In genomic region chr12:85194623-85195018, GRCm38 (mm10) we compare ENCODE assay signal across 8 mouse cellular contexts. TPM values are rescaled to one million over a fixed set of nuclear protein-coding genes. Genes with fewer than 3 reads are reported as not detected.
A peak's percentile ranks its signal among the peaks of the same experiment; 100 is the strongest.
DNase-seq lines count a peak whose midpoint lies in the region; ATAC-seq and TF ChIP-seq lines count a peak whose summit lies in the region.

No protein-coding gene starts in this region.

- H3K27ac ChIP-seq in forebrain, embryonic 11.5 days (ENCODE audit: low read depth, low read length): no peak overlapping the region
- H3K27ac ChIP-seq in forebrain, embryonic 10.5 days: no peak overlapping the region
- H3K27ac ChIP-seq in forebrain, embryonic 15.5 days (replicated peaks): 0 out of 2 replicates have a peak overlapping the region, but pooled peaks have one; percentile 21
- peak overlapping the region; percentile 76 for H3K27ac ChIP-seq in intestine, embryonic 15.5 days
- peak overlapping the region; percentile 81 for H3K27ac ChIP-seq in lung, embryonic 15.5 days
- peak overlapping the region; percentile 56; the same call in 1 of the 2 replicates for H3K27ac ChIP-seq in testis, adult 2 months (ENCODE audit: control insufficient read depth, insufficient read depth, low read depth, low read length)

- H3K4me3 ChIP-seq in forebrain, embryonic 11.5 days (ENCODE audit: low read depth, low read length): no peak overlapping the region
- H3K4me3 ChIP-seq in forebrain, embryonic 10.5 days: no peak overlapping the region
- no peak overlapping the region for H3K4me3 ChIP-seq in forebrain, embryonic 15.5 days
- no peak overlapping the region for H3K4me3 ChIP-seq in intestine, embryonic 15.5 days (replicated peaks)
- no peak overlapping the region for H3K4me3 ChIP-seq in lung, embryonic 15.5 days
- H3K4me3 ChIP-seq in testis, adult 2 months (ENCODE audit: control insufficient read depth, low read depth, low read length): no peak overlapping the region

- no peak for TF ChIP-seq CTCF in testis, adult 2 months (IDR thresholded peaks at IDR 0.05; ENCODE audit: control insufficient read depth, insufficient read depth, insufficient replicate concordance, low read depth, low read length)

- ATAC-seq in forebrain, embryonic 11.5 days (replicated peaks; ENCODE audit: low FRiP score): no peak
- peak; percentile 64 for ATAC-seq in forebrain, embryonic 15.5 days (replicated peaks)
- peak; percentile 69 for ATAC-seq in intestine, embryonic 15.5 days
- ATAC-seq in lung, embryonic 15.5 days (ENCODE audit: borderline replicate concordance, extremely low read depth, low FRiP score, low TSS enrichment): peak; percentile 73
- no peak for ATAC-seq in CD4-positive, CD25-positive, alpha-beta regulatory T cell, adult 4 months

- no peaks in the 10 kb centered on the region for H3K36me3 ChIP-seq in forebrain, embryonic 11.5 days (ENCODE audit: control insufficient read depth, insufficient read depth, low read length)
- H3K36me3 ChIP-seq in forebrain, embryonic 10.5 days (replicated peaks): no peaks in the 10 kb centered on the region
- H3K36me3 ChIP-seq in forebrain, embryonic 15.5 days: no peaks in the 10 kb centered on the region
- H3K36me3 ChIP-seq in intestine, embryonic 15.5 days: no peaks in the 10 kb centered on the region
- no peaks in the 10 kb centered on the region for H3K36me3 ChIP-seq in lung, embryonic 15.5 days
- no peaks in the 10 kb centered on the region for H3K36me3 ChIP-seq in testis, adult 2 months (ENCODE audit: control insufficient read depth, insufficient read depth, low read length)

- H3K4me1 ChIP-seq in forebrain, embryonic 11.5 days (replicated peaks; ENCODE audit: control insufficient read depth, insufficient read depth, low read length): no peaks in the 10 kb centered on the region
- H3K4me1 ChIP-seq in forebrain, embryonic 10.5 days: peaks cover 31% of the 10 kb centered on the region
- peaks cover 28% of the 10 kb centered on the region for H3K4me1 ChIP-seq in forebrain, embryonic 15.5 days
- H3K4me1 ChIP-seq in intestine, embryonic 15.5 days (replicated peaks): peaks cover 54% of the 10 kb centered on the region
- H3K4me1 ChIP-seq in lung, embryonic 15.5 days: peaks cover 55% of the 10 kb centered on the region
- H3K4me1 ChIP-seq in testis, adult 2 months (ENCODE audit: control insufficient read depth, insufficient read depth, low read length): peaks cover 7% of the 10 kb centered on the region

- H3K4me2 ChIP-seq in forebrain, embryonic 11.5 days (ENCODE audit: low read depth, low read length, severe bottlenecking): no peak overlapping the region
- H3K4me2 ChIP-seq in forebrain, embryonic 15.5 days (replicated peaks): no peak overlapping the region
- H3K4me2 ChIP-seq in intestine, embryonic 15.5 days (replicated peaks): no peak overlapping the region
- 0 out of 2 replicates have a peak overlapping the region, but pooled peaks have one; percentile 11 for H3K4me2 ChIP-seq in lung, embryonic 15.5 days

- H3K9me3 ChIP-seq in forebrain, embryonic 11.5 days (ENCODE audit: control insufficient read depth, low read length): no peaks in the 10 kb centered on the region
- no peaks in the 10 kb centered on the region for H3K9me3 ChIP-seq in forebrain, embryonic 10.5 days
- no peaks in the 10 kb centered on the region for H3K9me3 ChIP-seq in forebrain, embryonic 15.5 days
- H3K9me3 ChIP-seq in intestine, embryonic 15.5 days: no peaks in the 10 kb centered on the region
- no peaks in the 10 kb centered on the region for H3K9me3 ChIP-seq in lung, embryonic 15.5 days

- TF ChIP-seq POLR2A in testis, adult 2 months (IDR thresholded peaks at IDR 0.05; ENCODE audit: control insufficient read depth, low read depth, low read length): no peak

- peak; percentile 41 for DNase-seq in forebrain, embryonic 11.5 days (ENCODE audit: low spot score)
- no peak for DNase-seq in forebrain, embryonic 10.5 days (ENCODE audit: extremely low spot score, low spot score)
- peak; percentile 53 for DNase-seq in 3T3-L1 (ENCODE audit: low read depth, low spot score)

- H3K9ac ChIP-seq in forebrain, embryonic 11.5 days (ENCODE audit: low read length): no peak overlapping the region
- no peak overlapping the region for H3K9ac ChIP-seq in forebrain, embryonic 15.5 days (replicated peaks)
- H3K9ac ChIP-seq in intestine, embryonic 15.5 days: no peak overlapping the region
- no peak overlapping the region for H3K9ac ChIP-seq in lung, embryonic 15.5 days

- no peaks in the 10 kb centered on the region for H3K27me3 ChIP-seq in forebrain, embryonic 11.5 days (ENCODE audit: control insufficient read depth, insufficient read depth, low read length)
- peaks cover 61% of the 10 kb centered on the region for H3K27me3 ChIP-seq in forebrain, embryonic 10.5 days (ENCODE audit: poor library complexity, severe bottlenecking)
- H3K27me3 ChIP-seq in forebrain, embryonic 15.5 days: no peaks in the 10 kb centered on the region
- H3K27me3 ChIP-seq in intestine, embryonic 15.5 days (replicated peaks): no peaks in the 10 kb centered on the region
- no peaks in the 10 kb centered on the region for H3K27me3 ChIP-seq in lung, embryonic 15.5 days
- no peaks in the 10 kb centered on the region for H3K27me3 ChIP-seq in testis, adult 2 months (ENCODE audit: control insufficient read depth, insufficient read depth, low read length)

- WGBS in forebrain, embryonic 11.5 days: 73% methylated on average over 4 of the region's 4 CpGs
- WGBS in forebrain, embryonic 10.5 days: 90% methylated on average over 4 of the region's 4 CpGs
- WGBS in forebrain, embryonic 15.5 days: 26% methylated on average over 4 of the region's 4 CpGs
- 21% methylated on average over 4 of the region's 4 CpGs for WGBS in intestine, embryonic 15.5 days
- 20% methylated on average over 4 of the region's 4 CpGs for WGBS in lung, embryonic 15.5 days

RNA-seq across cellular contexts. Expression of gene Pgf, which starts 17.0 kb away (rescaled TPM):
- 3.1 and 3.7 TPM in 2 replicates for polyA plus RNA-seq in forebrain, embryonic 11.5 days (2014; fragmentation: Nextera tagmentation; extraction: Ambion mirVana)
- 2.5 and 3.1 TPM in 2 replicates for polyA plus RNA-seq in forebrain, embryonic 10.5 days (2016; fragmentation: Nextera tagmentation; extraction: Ambion mirVana)
- polyA plus RNA-seq in forebrain, embryonic 15.5 days (2015; fragmentation: Nextera tagmentation; extraction: Ambion mirVana): 6.2 and 6.3 TPM in 2 replicates
- polyA plus RNA-seq in intestine, embryonic 15.5 days (2015; fragmentation: Nextera tagmentation; extraction: Ambion mirVana): 15.6 and 15.8 TPM in 2 replicates
- polyA plus RNA-seq in lung, embryonic 15.5 days (2015; fragmentation: Nextera tagmentation; extraction: Ambion mirVana): 10.8 and 12.7 TPM in 2 replicates
- 2.3 and 3.6 TPM in 2 replicates for polyA plus RNA-seq in testis, adult 2 months (2012; rRNA removed)
- polyA plus RNA-seq in CD4-positive, CD25-positive, alpha-beta regulatory T cell, adult 4 months (2017; shearing (Covaris generic)): not detected

RNA-seq across cellular contexts. Expression of gene Eif2b2, which starts 24.7 kb away (rescaled TPM):
- 98.9 and 109 TPM in 2 replicates for polyA plus RNA-seq in forebrain, embryonic 11.5 days (2014; fragmentation: Nextera tagmentation; extraction: Ambion mirVana)
- polyA plus RNA-seq in forebrain, embryonic 10.5 days (2016; fragmentation: Nextera tagmentation; extraction: Ambion mirVana): 123 and 129 TPM in 2 replicates
- polyA plus RNA-seq in forebrain, embryonic 15.5 days (2015; fragmentation: Nextera tagmentation; extraction: Ambion mirVana): 81.9 and 84.3 TPM in 2 replicates
- polyA plus RNA-seq in intestine, embryonic 15.5 days (2015; fragmentation: Nextera tagmentation; extraction: Ambion mirVana): 66.8 and 72.0 TPM in 2 replicates
- 88.2 and 94.9 TPM in 2 replicates for polyA plus RNA-seq in lung, embryonic 15.5 days (2015; fragmentation: Nextera tagmentation; extraction: Ambion mirVana)
- polyA plus RNA-seq in testis, adult 2 months (2012; rRNA removed): 52.6 and 54.0 TPM in 2 replicates
- polyA plus RNA-seq in CD4-positive, CD25-positive, alpha-beta regulatory T cell, adult 4 months (2017; shearing (Covaris generic)): 10 to 100 TPM; 67.3 to 94.7 TPM

RNA-seq across cellular contexts. Expression of gene Rps6kl1, which starts 43.6 kb away (rescaled TPM):
- polyA plus RNA-seq in forebrain, embryonic 11.5 days (2014; fragmentation: Nextera tagmentation; extraction: Ambion mirVana): 1.9 and 2.8 TPM in 2 replicates
- polyA plus RNA-seq in forebrain, embryonic 10.5 days (2016; fragmentation: Nextera tagmentation; extraction: Ambion mirVana): 0.89 and 1.0 TPM in 2 replicates
- 19.8 and 22.2 TPM in 2 replicates for polyA plus RNA-seq in forebrain, embryonic 15.5 days (2015; fragmentation: Nextera tagmentation; extraction: Ambion mirVana)
- 2.4 and 2.6 TPM in 2 replicates for polyA plus RNA-seq in intestine, embryonic 15.5 days (2015; fragmentation: Nextera tagmentation; extraction: Ambion mirVana)
- polyA plus RNA-seq in lung, embryonic 15.5 days (2015; fragmentation: Nextera tagmentation; extraction: Ambion mirVana): 1.1 and 1.4 TPM in 2 replicates
- 0.04 and 0.05 TPM in 2 replicates for polyA plus RNA-seq in testis, adult 2 months (2012; rRNA removed)
- polyA plus RNA-seq in CD4-positive, CD25-positive, alpha-beta regulatory T cell, adult 4 months (2017; shearing (Covaris generic)): under 1 TPM; 0.28 to 0.43 TPM

Comparison
In these comparisons a context has a peak if more than half of its experiments do, and no peak if none do; other contexts are left out.
1. ATAC-seq: peak in forebrain, embryonic 15.5 days (single experiment), intestine, embryonic 15.5 days (single experiment) and lung, embryonic 15.5 days (single experiment); none in forebrain, embryonic 11.5 days (single experiment) and CD4-positive, CD25-positive, alpha-beta regulatory T cell, adult 4 months (single experiment).
2. H3K27ac ChIP-seq: peak in forebrain, embryonic 15.5 days (single experiment), intestine, embryonic 15.5 days (single experiment), lung, embryonic 15.5 days (single experiment) and testis, adult 2 months (single experiment); none in forebrain, embryonic 11.5 days (single experiment) and forebrain, embryonic 10.5 days (single experiment).